In the genomic region with DNA sequence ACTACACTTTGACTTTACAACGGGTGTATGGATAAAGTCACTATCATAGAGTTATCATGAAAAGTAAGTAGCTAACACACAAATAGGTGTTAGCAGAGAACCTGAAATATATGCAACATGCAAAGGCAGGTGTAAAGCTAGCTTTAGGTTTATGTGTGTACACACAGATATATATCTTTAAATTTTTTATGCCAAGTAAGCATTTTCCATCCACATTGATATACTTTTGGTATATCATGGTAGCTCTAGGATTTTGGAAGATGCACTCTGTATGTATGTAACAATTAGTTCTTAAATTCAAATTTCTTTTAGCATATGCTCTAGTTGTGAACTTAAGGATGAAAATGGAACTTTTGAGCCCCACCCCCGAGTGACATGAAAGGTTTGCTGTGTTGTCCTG, we compare ENCODE assay signal across 17 mouse cellular contexts.
"Had no signal": no experiment of that assay in that cellular context is flagged by ENCODE, and none has a peak within 500 bp of the region (broad histone marks: within the 10 kb centered on the region; RNA-seq: fewer than 3 reads in every experiment).

No protein-coding gene starts in this region.

- ATAC-seq: inflammation-experienced regulatory T-cells, adult 6 months; liver, postnatal 0 days; midbrain, embryonic 15.5 days had no signal

- H3K4me2 ChIP-seq: limb, embryonic 12.5 days; liver, embryonic 13.5 days; midbrain, embryonic 11.5 days; midbrain, embryonic 15.5 days; neural tube, embryonic 12.5 days had no signal

- H3K27me3 ChIP-seq: liver, embryonic 13.5 days; megakaryocyte, embryonic 14.5 days; midbrain, embryonic 15.5 days; neural tube, embryonic 12.5 days had no signal

- H3K4me3 ChIP-seq: limb, embryonic 12.5 days; liver, embryonic 13.5 days; megakaryocyte, embryonic 14.5 days; midbrain, embryonic 15.5 days; neural tube, embryonic 12.5 days had no signal

- DNase-seq: kidney, adult 9 months; kidney, postnatal 36 days; layer of hippocampus, adult 9-11 months; liver; liver, embryonic 13.5 days; liver, postnatal 0 days; lung, postnatal 10 days; right cerebral cortex, postnatal 4 days; spleen, adult 18-20 months; thymus, postnatal 4 days had no signal

- H3K36me3 ChIP-seq: limb, embryonic 12.5 days; liver, embryonic 13.5 days; midbrain, embryonic 15.5 days; neural tube, embryonic 12.5 days had no signal

- H3K4me1 ChIP-seq: limb, embryonic 12.5 days; midbrain, embryonic 15.5 days; neural tube, embryonic 12.5 days had no signal

- H3K27ac ChIP-seq: kidney, postnatal 0 days; limb, embryonic 12.5 days; midbrain, embryonic 15.5 days; neural tube, embryonic 12.5 days had no signal

- H3K9me3 ChIP-seq: limb, embryonic 12.5 days; liver, embryonic 13.5 days; megakaryocyte, embryonic 14.5 days; midbrain, embryonic 15.5 days; neural tube, embryonic 12.5 days had no signal

- H3K9ac ChIP-seq: limb, embryonic 12.5 days; liver, embryonic 13.5 days; liver, postnatal 0 days; midbrain, embryonic 15.5 days; neural tube, embryonic 12.5 days had no signal
